Mouse (Mus musculus) telencephalon, adult 2 months (tissue): Measurements from ENCODE around the gene Ppfia2.

Experiments used
- DNase-seq: peaks from one replicate; pipeline ENCODE4 v3.0.0-alpha.2; 2011; ENCODE audit warnings: low read depth, low spot score

Ppfia2 gene

GRCm38 (mm10) chr10:106665221-106665620, 195.1 kb downstream of the Ppfia2 start:
- no peak for DNase-seq

- DNase-seq: no peak
Measured at GRCm38 (mm10) chr10:106670170-106670569, 200.0 kb downstream of the Ppfia2 start.

GRCm38 (mm10) chr10:106681395-106681794, 211.3 kb downstream of the Ppfia2 start:
- peak; percentile 50 for DNase-seq

- DNase-seq: no peak
Measured at GRCm38 (mm10) chr10:106685519-106685918, 215.4 kb downstream of the Ppfia2 start.

GRCm38 (mm10) chr10:106719936-106720335, 249.8 kb downstream of the Ppfia2 start:
- no peak for DNase-seq

- DNase-seq: no peak
Measured at GRCm38 (mm10) chr10:106732265-106732664, 262.1 kb downstream of the Ppfia2 start.

DNA sequence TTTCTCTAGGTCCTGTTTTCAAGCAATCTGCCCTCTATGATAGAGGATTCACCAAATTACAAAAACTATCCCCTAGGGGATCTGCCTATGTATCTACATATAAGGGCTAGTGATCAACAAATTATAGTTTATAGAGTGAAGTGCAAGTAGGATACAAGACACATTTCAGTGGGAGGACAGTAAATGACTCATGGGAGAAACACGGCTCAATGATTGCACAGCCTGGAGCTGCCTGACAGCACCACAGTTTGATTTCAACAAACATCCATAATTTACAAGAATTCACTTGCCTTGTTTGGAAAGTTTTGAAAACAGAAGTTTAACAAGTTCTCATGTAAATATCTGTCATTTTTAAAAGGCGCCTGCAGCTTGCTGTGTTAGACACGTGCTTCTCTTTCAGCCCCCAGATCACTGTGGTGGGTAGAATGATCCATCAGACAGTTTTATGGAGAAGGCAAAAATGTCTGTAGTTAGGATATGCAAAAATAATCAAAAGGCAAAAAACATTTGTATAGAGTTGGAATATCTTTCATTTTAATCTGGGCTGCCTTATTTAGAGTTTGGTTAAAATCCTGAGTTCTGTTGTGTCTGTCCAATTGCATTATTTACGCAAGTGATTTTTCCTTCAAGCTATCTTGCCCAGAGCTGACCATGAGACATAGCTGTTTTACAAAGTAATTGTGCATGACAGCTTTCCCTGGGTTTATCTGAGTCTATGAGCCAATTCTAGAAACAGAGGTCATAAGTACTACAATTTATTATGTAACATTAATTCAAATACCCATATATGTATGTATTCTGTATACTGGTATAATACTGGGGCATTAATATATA, 266.3 kb downstream of the Ppfia2 start:
- DNase-seq: no peak

DNA sequence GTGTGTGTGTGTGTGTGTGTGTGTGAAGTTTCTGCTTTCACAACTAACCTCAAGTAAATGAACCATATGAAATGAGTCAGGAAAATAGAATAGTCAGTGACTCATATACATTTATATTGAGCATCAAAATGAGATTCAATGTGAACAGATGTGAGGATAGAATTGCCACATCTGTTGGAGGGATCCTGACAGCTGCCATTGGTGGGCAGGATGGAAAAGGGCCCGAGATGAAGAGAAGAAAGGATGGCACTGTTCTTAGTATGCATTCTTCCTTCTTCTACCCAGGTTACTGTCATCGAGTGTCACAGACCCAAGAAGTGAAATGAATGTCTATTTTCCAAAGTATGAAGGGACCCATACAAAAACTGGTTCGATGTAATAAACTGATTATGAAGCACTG, 268.1 kb downstream of the Ppfia2 start:
- no peak for DNase-seq

- no peak for DNase-seq
Measured at GRCm38 (mm10) chr10:106744966-106745365, 274.8 kb downstream of the Ppfia2 start.

DNA sequence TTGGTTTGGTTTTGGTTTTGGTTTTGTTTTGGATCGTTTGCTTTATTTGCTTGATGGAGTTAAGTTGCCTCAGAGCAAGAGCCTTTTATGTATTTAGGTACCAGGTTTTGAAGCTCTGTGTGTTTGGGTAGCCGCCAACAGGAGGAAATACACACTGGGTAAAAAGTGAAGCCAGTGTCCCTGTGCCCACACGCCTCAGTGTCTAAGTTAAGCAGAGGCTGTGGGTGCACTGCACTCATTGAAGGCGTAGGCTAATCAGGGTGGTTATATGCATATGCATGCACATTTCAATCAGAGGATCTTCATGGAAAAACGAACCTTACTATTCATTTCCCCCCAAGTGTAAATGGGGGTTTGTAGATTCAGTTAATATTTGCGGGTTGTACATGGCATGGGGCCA, 290.9 kb downstream of the Ppfia2 start:
- DNase-seq: peak; percentile 84

DNA sequence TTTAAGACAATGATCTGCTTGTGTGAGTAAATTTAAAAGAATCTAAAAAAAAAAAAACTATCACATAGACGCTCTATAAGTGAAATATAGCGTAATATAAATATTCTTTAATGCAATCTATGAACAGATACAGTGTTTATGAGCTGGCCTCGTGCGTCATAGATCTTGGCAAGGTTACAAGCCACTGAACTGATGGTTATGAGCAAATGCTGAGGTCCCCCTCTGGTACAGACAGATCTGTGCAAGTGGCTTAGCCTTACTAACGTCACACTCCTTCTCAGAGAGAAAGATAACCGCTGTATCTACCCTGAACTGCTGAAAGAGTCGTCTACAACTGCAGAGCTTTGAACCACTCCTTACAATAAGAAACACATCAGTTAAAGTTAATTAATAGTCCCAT, 293.6 kb downstream of the Ppfia2 start:
- no peak for DNase-seq

DNA sequence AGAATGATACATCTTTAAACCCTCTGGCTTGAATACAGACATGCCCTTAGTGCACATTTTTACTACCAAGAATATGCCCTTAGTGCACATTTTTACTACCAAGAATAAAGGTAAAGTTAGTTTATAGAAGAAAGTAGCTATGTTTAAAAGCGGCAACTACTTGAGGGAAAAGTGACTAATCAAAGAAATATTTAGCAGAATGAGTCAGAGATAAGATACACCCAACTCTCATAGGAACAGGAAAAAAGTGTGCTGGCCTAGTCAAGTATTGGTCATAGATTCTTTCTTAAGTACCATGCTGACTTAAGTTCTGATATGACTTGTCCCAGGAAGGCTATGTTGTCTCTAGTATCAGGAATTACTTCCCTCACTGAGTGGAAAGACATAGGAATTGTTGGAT, 305.4 kb downstream of the Ppfia2 start:
- DNase-seq: no peak

- DNase-seq: peak; percentile 61
Measured at GRCm38 (mm10) chr10:106815447-106815846, 345.3 kb downstream of the Ppfia2 start.

DNA sequence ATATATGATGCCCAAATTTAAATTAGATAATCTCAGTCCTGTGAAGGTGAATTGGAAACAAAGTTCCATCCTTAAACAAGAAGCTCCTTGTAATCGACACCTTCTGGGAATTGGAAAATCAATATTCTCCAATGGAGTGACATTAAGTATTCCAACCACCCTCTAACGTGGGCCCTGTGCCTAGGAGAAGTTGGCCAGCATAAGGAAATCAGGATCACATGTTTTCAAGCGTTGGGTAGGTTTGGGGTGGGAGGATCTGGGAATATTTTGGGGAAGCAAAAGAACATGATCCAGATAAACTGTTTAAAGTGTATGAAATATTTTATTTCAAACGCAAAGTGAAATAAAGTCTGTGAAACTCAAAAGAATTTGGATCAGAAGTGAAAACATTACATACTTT, 348.2 kb downstream of the Ppfia2 start:
- DNase-seq: peak; percentile 40

DNA sequence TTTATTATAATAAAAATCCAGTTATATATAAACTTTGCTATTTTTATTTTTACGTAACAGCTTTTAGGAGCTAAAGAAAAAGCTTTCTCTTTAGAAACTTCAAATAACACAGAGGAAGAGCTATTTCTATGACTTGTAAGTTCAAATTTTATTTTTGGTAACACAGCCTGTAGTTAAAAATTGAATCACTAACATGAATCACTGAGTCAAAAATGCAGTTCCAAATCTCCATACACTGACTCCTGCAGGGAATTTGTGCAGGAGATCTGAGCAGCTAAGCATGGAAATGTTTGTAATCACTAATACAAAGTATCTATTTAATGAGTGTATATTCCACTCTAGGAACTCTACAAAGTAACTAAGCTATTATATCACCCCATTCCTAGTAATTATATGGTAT, 354.1 kb downstream of the Ppfia2 start:
- peak; percentile 67 for DNase-seq

DNA sequence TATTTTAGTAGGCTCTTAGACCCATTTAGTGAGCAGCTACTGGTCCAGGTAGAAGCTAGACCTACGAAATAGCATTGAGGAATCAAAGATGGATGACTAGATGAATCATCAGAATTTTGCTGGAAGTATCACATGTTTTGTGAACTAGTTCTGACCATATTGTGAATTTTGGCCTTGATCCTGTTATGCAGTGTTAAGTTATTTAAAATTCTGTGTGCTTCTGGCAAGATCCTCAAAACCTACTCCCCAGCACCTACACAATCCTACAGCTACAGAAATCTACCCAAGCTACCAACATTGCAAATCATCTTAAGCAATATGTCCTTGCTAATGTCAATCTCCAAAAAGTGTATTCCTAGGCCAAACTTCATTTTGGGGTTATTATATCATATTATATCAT, 368.3 kb downstream of the Ppfia2 start:
- peak; percentile 71 for DNase-seq

DNA sequence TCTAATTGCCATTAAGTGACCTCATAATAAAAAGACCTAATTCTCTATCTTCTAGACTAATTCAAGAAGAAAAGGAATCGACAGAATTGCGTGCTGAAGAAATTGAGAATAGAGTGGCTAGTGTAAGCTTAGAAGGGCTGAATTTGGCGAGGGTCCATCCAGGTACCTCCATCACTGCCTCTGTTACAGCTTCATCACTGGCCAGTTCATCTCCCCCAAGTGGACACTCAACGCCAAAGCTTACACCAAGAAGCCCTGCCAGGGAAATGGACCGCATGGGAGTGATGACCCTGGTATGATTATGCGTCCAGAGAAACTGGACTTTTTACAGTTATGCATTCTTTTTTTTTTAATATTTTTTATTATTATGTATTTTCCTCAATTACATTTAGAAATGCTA, 388.0 kb downstream of the Ppfia2 start:
- DNase-seq: no peak

- DNase-seq: peak; percentile 39
Measured at GRCm38 (mm10) chr10:106870233-106870632, 400.1 kb downstream of the Ppfia2 start.

DNA sequence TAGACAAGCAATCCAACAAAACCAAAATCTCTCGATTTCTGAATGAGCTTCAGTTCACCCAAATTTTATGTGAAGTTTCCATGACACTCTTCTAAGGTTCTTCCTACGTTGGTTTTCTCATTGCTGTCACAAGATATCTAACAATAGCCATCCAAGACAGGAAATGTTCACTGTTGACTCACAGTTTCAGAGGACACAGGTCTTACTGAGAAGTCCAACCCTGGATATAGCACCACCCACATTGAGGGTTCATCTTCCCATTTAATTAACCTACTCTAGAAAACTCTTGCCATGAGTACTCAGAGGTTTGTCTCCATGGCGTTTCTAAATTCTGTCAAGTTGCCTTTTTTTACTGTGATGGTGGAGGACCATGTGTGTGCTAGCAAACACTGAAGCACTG, 401.7 kb downstream of the Ppfia2 start:
- DNase-seq: peak; percentile 28

- DNase-seq: no peak
Measured at GRCm38 (mm10) chr10:106872714-106873113, 402.6 kb downstream of the Ppfia2 start.

- peak; percentile 33 for DNase-seq
Measured at GRCm38 (mm10) chr10:106881330-106881729, 411.2 kb downstream of the Ppfia2 start.

- no peak for DNase-seq
Measured at GRCm38 (mm10) chr10:106896351-106896750, 426.2 kb downstream of the Ppfia2 start.

- no peak for DNase-seq
Measured at GRCm38 (mm10) chr10:106910108-106910507, 440.0 kb downstream of the Ppfia2 start.

DNA sequence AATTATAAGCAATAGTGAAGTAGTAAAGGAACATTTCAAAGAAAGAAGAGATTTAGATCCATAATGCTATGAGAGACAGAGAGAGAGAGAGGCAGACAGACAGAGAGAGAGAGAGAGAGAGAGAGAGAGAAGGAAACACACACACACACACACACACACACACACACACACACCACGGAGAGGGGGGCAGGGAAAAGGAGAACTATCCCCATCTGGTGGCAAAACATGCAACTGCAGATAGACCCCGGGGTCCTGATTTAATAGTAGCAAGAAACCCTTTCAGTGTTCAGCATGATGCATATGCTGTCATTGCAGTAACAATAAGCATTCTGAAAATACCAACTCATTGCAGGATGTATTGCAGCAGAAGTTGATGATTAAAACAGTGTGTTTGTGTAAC, 442.9 kb downstream of the Ppfia2 start:
- no peak for DNase-seq
